Mouse (Mus musculus) layer of hippocampus, adult 18-20 months (tissue): Measurements from ENCODE around the gene Fbxo27. TPM values are rescaled to one million over a fixed set of nuclear protein-coding genes. Genes with fewer than 3 reads are reported as not detected.

Experiments
- DNase-seq, 2 experiments: peaks; one replicate each; pipeline ENCODE4 v3.0.0; 2022; ENCODE audit warnings: low spot score in 2 of 2
- total RNA-seq, 2 experiments: library from RNA; stranded (reverse); gene quantifications; 2 replicates each; pipeline ENCODE4 v1.2.3; 2021

Gene Fbxo27
- total RNA-seq, 2 experiments from 2014 or later: 18.9 to 21.7 TPM

DNA sequence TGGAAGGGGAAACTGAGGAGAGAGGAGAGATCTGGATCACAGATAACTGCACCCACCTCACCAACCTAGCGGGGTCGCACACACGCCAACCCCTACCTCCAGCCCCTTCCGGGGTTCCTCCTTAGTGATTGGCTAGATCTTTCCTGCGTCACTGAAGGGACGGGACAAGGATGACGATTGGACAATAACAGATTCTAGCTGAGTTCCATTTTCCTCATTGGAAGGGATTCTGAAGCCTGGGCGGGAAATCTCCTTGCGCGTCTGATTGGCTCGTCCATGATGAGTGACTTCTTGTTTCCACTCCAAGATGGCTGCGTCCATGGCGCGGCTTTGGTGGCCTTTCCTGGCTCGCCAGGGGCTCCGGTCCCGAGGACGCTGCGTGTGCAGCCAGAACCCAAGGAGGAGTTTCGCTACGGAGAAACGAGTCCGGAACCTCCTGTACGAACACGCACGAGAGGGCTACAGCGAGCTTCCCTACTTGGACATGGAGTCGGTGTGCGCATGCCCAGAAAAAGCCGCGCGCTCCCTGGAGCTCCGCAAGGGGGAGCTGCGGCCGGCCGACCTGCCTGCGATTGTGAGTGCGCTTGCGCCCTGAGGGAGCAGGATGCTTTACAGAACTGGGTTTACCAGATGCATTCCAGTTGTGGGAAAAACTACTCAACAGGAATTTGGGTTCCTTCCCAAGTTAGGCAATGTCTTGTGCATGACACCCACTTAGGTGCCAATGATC is 49.2 kb downstream of the Fbxo27 start, which contains the start of the genes Mrps12 and Sars2:
Mrps12 (minus strand) TSS at position 112 of the 730 bp plus-strand sequence.
Sars2 (plus strand) TSS at position 284 of the 730 bp plus-strand sequence.
- peak; percentile 96 to 99 for DNase-seq

Other genes with a start within 250 kb of the Fbxo27 start
- 10 to 100 TPM; 75.5 to 81.1 TPM for gene Lrfn1, start 240.9 kb upstream of the Fbxo27 start, total RNA-seq
- not detected for gene Ifnl2, start 182.4 kb upstream of the Fbxo27 start, total RNA-seq
- not detected for gene Ifnl3, start 170.0 kb upstream of the Fbxo27 start, total RNA-seq
- not detected for gene Sycn, start 152.0 kb upstream of the Fbxo27 start, total RNA-seq
- gene Nccrp1, start 145.6 kb upstream of the Fbxo27 start, total RNA-seq: under 1 TPM in 1 of 2 experiments, not detected in 1; 0.28 TPM
- gene Samd4b, start 94.7 kb upstream of the Fbxo27 start, total RNA-seq: 10 to 100 TPM; 74.1 to 77.1 TPM
- gene Pak4, start 94.7 kb upstream of the Fbxo27 start, total RNA-seq: 10 to 100 TPM; 12.7 to 14.6 TPM
- gene Acp7, start 61.5 kb upstream of the Fbxo27 start, total RNA-seq: 1 to 10 TPM; 1.4 to 4.6 TPM
- 1 to 10 TPM; 1.5 to 1.9 TPM for gene Fbxo17, start 24.0 kb downstream of the Fbxo27 start, total RNA-seq
- gene Mrps12, start 49.0 kb downstream of the Fbxo27 start, total RNA-seq: 10 to 100 TPM; 60.6 to 67.1 TPM
- 10 to 100 TPM; 11.1 to 11.2 TPM for gene Sars2, start 49.1 kb downstream of the Fbxo27 start, total RNA-seq
- under 1 TPM; 0.30 to 0.63 TPM for gene Ccer2, start 63.3 kb downstream of the Fbxo27 start, total RNA-seq
- gene Sirt2, start 73.9 kb downstream of the Fbxo27 start, total RNA-seq: 100 to 1,000 TPM; 125 to 129 TPM
- 10 to 100 TPM; 29.0 to 29.2 TPM for gene Nfkbib, start 74.7 kb downstream of the Fbxo27 start, total RNA-seq
- gene Rinl, start 96.1 kb downstream of the Fbxo27 start, total RNA-seq: 1 to 10 TPM; 2.4 to 3.0 TPM
- 100 to 1,000 TPM; 407 to 414 TPM for gene Hnrnpl, start 115.7 kb downstream of the Fbxo27 start, total RNA-seq
- gene Ech1, start 132.4 kb downstream of the Fbxo27 start, total RNA-seq: 10 to 100 TPM; 63.1 to 71.0 TPM
- gene Lgals4, start 141.0 kb downstream of the Fbxo27 start, total RNA-seq: 1 to 10 TPM; 3.5 to 5.6 TPM
- gene Lgals7, start 171.0 kb downstream of the Fbxo27 start, total RNA-seq: not detected
- under 1 TPM; 0.50 to 0.76 TPM for gene Capn12, start 188.6 kb downstream of the Fbxo27 start, total RNA-seq